Mouse (Mus musculus) neural tube, embryonic 15.5 days (tissue): ENCODE measurements around the gene Supt20. TPM values are rescaled to one million over a fixed set of nuclear protein-coding genes. Genes with fewer than 3 reads are reported as not detected.
"Not testable (repeated sequence)": the region's sequence is repeated elsewhere in the genome, so short reads cannot be mapped to it uniquely, and the experiment has no call there.

Experiments used
- ATAC-seq: fragments of 200-750 bp; cut with Nextera tagmentation; 2 replicates; pipeline ENCODE4 v1.8.0; 2017; ENCODE audit warnings: mild to moderate bottlenecking, moderate TSS enrichment, moderate library complexity; ENCODE audit not compliant: low FRiP score
- H3K27ac ChIP-seq: fragments of 300-500 bp; sonication (generic); replicated peaks from 2 replicates; pipeline ENCODE4 v1.5.1; 2015; ENCODE audit warnings: mild to moderate bottlenecking, inconsistent platforms
- H3K27me3 ChIP-seq: fragments of 300-500 bp; sonication (generic); replicated peaks from 2 replicates; pipeline ENCODE4 v1.6.1; 2015; ENCODE audit warnings: inconsistent platforms
- H3K36me3 ChIP-seq: fragments of 300-500 bp; sonication (generic); 2 replicates; pipeline ENCODE4 v1.6.1; 2015; ENCODE audit warnings: inconsistent platforms
- H3K4me1 ChIP-seq: fragments of 300-500 bp; sonication (generic); 2 replicates; pipeline ENCODE4 v1.6.1; 2015; ENCODE audit warnings: inconsistent platforms
- H3K4me2 ChIP-seq: fragments of 300-500 bp; sonication (generic); 2 replicates; pipeline ENCODE4 v1.6.1; 2015; ENCODE audit warnings: inconsistent platforms, mild to moderate bottlenecking, moderate library complexity
- H3K4me3 ChIP-seq: fragments of 300-500 bp; sonication (generic); replicated peaks from 2 replicates; pipeline ENCODE4 v1.5.1; 2015; ENCODE audit warnings: mild to moderate bottlenecking, inconsistent platforms
- H3K9ac ChIP-seq: fragments of 300-500 bp; sonication (generic); replicated peaks from 2 replicates; pipeline ENCODE4 v1.6.1; 2015; ENCODE audit warnings: mild to moderate bottlenecking, inconsistent platforms
- H3K9me3 ChIP-seq: fragments of 300-500 bp; sonication (generic); replicated peaks from 2 replicates; pipeline ENCODE4 v1.6.1; 2016; ENCODE audit warnings: inconsistent platforms
- WGBS: fragments of 180-500 bp; shearing (Covaris S2); methylation state at CpG from one replicate; pipeline ENCODE4 v1.1.7; 2015; ENCODE audit warnings: mixed read lengths; 5-methylcytosine and 5-hydroxymethylcytosine counted together
- polyA plus RNA-seq: library from polyadenylated mRNA; unstranded; fragments of >200 nt; fragmentation: Nextera tagmentation; extraction: Ambion mirVana; gene quantifications from 2 replicates; pipeline ENCODE4 v1.2.1, GENCODE M21; 2015

Gene Supt20
- polyA plus RNA-seq, 1 experiment from 2014 or later, result 80.7 TPM

- Histone ChIP-seq H3K36me3 (no peaks in the 10 kb centered on the region), H3K27ac (no peak overlapping the region), H3K4me1 (no peaks in the 10 kb centered on the region; the same call in 1 of the 2 replicates), H3K4me3 (no peak overlapping the region), H3K27me3 (no peaks in the 10 kb centered on the region), H3K4me2 (no peak overlapping the region), H3K9ac (no peak overlapping the region), H3K9me3 (no peaks in the 10 kb centered on the region)
- 81% methylated on average over 3 of the region's 3 CpGs for WGBS
- no peak for ATAC-seq
These were observed 20.5 kb upstream of the Supt20 start for GRCm38 (mm10) chr3:54672111-54672510.

DNA sequence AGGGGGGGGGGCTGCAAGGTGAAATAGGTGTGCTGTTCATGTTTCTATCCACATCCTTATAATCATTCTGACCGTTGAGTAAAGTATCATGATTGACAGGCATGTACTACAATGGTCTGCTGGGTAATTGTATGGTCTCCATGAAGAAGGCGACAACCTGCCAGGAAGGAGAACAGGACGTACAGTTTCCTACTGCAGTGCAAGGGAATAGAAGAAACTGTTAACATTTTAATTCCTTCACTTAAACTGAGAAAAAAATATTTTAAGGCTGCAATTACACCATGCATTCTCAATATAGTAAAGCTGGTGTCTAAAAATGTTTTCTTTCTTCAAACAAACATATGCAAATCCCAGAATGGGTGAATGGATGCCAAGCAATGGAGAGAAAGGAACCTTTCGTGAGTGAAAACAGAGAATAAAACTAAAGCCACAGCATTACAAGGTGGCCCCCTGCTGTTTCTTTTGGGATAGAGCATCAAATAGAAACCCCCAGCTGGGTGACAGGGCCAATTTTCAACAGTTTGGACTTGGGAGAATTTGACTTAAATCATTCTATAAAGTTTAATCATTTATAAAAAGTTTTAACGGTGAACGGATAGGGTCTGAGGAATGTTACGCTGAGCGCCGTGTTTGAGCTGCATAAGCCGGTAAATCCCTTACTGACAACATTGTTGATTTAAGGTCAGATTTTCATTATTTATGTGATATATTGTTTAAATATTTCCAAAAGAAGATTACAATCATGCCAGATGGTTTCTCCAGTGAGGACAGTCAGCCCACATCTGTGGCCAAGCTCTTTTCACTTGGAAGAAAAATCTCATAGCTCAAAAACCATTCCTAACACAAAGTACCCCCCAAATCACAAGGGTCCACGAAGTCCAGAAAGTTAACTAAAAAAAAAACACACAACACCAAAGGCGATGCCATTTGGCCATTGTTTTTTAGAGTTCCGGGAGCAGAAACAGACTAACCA lies 19.8 kb upstream of the Supt20 start:
- no peaks in the 10 kb centered on the region; the same call in 1 of the 2 replicates for H3K4me1 ChIP-seq
- H3K4me3 ChIP-seq, result no peak overlapping the region
- no peaks in the 10 kb centered on the region for H3K9me3 ChIP-seq
- no peak for ATAC-seq
- no peak overlapping the region for H3K4me2 ChIP-seq
- no peak overlapping the region for H3K27ac ChIP-seq
- no peaks in the 10 kb centered on the region for H3K27me3 ChIP-seq
- H3K9ac ChIP-seq, result no peak overlapping the region
- WGBS, result 66% methylated on average over 13 of the region's 13 CpGs
- H3K36me3 ChIP-seq, result no peaks in the 10 kb centered on the region

DNA sequence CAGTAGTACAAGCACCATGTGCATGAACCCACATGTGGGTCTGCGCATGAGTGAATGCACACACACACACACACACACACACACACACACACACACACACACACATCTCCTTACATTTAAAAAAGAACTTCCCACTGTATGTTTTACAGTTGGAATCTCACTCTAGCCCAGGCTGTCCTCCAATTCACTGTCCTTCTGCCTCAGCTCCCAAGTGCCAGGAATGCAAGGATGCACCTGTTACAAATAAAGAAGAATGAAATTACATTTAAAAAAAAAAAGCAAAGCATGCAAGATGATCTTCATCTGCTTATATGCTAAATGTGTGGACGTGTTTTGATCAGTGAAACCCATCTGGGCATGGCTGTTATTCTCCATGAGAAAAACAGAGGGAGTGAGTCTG lies 15.8 kb upstream of the Supt20 start:
- no peak for ATAC-seq
- Histone ChIP-seq H3K27me3 (no peaks in the 10 kb centered on the region), H3K36me3 (no peaks in the 10 kb centered on the region), H3K4me2 (no peak overlapping the region), H3K9me3 (no peaks in the 10 kb centered on the region), H3K9ac (no peak overlapping the region), H3K4me3 (no peak overlapping the region), H3K27ac (no peak overlapping the region), H3K4me1 (no peaks in the 10 kb centered on the region; the same call in 1 of the 2 replicates)
- 86% methylated on average over 2 of the region's 2 CpGs for WGBS

DNA sequence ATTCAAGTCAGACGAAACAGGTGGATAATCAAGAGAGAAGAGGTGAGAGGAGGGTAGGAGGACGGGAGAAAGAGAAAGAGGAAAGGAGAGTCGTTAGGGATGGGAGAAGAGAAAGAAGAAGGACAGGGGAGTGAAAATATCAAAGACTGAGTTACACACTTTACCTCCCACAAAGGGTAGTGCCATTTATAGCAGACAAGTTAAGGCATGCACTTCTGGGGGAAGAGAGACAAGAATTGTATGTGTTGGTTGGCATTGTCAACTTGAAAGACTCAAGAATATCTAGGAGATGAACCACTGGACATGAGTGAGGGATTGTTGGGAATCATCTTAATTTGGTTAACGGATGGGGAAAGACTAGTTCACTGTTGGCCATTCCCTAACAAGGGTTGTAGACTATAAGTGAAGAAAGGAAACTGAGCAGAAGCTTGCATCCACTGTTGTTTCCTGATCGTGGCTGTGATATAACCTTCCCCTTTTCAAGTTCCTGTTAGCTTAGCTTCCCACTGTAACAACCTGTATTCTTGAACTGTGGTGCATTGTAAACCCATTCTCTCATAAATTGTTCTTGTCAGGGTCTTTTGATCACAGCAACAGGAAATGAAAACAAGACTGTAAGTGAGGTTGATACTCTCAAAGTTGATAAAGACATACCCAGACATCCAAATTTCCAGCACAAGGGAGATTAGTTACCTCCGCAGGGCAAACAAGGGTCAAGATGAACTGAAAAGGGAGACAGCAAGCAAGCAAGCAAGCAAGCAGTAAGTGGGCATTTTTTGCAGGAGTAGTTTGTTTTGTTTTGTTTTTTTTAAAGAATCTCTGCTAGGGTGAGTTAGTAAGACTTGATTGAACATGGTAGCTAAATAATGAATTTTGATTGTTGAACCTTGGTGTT lies 11.1 kb upstream of the Supt20 start:
- Histone ChIP-seq H3K4me2 (no peak overlapping the region), H3K27ac (no peak overlapping the region), H3K9ac (no peak overlapping the region), H3K27me3 (no peaks in the 10 kb centered on the region), H3K36me3 (no peaks in the 10 kb centered on the region), H3K9me3 (no peaks in the 10 kb centered on the region), H3K4me3 (no peak overlapping the region), H3K4me1 (no peaks in the 10 kb centered on the region)
- no peak for ATAC-seq
- WGBS, result 74% methylated on average over 6 of the region's 6 CpGs

DNA sequence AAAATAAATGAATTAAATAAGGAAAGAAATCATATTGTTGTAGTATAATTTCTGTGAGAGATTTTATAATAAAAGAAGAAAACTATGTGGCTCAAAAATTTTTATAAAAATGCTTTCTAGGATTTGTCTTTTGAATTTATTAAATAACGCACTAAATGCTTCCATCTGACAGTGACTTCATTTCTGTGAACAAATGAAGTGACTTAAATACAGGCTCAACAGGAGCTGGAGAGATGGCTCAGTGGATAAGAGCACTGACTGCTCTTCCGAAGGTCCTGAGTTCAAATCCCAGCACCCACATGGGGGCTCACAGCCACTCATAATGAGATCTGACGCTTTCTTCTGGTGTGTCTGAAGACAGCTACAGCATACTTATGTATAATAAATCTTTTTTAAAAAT lies 7.4 kb upstream of the Supt20 start:
- Histone ChIP-seq H3K9me3 (no peaks in the 10 kb centered on the region), H3K36me3 (no peaks in the 10 kb centered on the region), H3K4me1 (no peaks in the 10 kb centered on the region), H3K27ac (no peak overlapping the region), H3K4me3 (no peak overlapping the region), H3K9ac (no peak overlapping the region), H3K4me2 (no peak overlapping the region), H3K27me3 (no peaks in the 10 kb centered on the region)
- no peak for ATAC-seq
- 91% methylated on average over 3 of the region's 3 CpGs for WGBS

DNA sequence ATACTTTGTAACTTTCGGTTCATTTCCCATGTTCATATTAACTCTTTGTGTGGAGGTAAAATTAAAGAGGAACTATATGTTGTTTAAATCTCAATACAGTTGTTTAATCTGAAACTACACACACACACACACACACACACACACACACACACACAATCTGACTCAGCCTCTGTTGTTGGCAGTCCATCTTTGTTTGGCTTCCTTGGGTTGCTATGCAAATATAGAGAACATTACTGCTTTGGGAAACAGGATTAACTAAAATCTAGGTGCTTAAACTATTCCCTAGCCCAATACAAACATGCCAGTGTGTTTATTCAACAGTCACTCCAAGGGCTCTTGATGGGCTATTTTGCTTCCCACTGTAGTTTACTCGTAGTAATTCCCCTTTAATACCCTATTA lies 5.4 kb upstream of the Supt20 start:
- Histone ChIP-seq H3K9me3 (no peaks in the 10 kb centered on the region), H3K4me3 (no peak overlapping the region), H3K36me3 (no peaks in the 10 kb centered on the region), H3K4me2 (no peak overlapping the region), H3K27ac (no peak overlapping the region), H3K4me1 (peaks cover 4% of the 10 kb centered on the region), H3K27me3 (no peaks in the 10 kb centered on the region; the same call in 1 of the 2 replicates), H3K9ac (no peak overlapping the region)
- WGBS, result 62% methylated on average over 2 of the region's 2 CpGs
- ATAC-seq, result no peak

DNA sequence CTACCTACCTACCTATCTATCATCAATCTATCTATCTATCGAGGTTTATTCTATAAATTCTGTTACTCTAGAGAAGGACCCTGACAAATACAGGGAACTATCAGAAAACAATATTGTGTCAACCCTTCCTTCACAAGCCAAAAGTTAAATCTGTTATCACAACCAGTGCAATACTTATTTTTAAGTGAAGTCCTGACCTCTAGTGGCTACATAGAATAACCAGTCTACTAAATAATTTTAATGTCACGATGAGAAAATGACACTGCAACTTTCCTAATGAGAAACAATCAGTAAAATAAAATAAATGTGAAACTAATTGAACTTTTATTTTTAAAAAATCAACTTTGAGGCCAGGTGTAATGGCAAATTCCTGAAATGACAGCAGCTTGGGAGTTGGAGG lies 3.5 kb upstream of the Supt20 start:
- Histone ChIP-seq H3K4me1 (peaks cover 5% of the 10 kb centered on the region), H3K27ac (no peak overlapping the region), H3K9ac (no peak overlapping the region), H3K36me3 (no peaks in the 10 kb centered on the region), H3K9me3 (no peaks in the 10 kb centered on the region), H3K4me3 (no peak overlapping the region), H3K4me2 (no peak overlapping the region), H3K27me3 (no peaks in the 10 kb centered on the region; the same call in 1 of the 2 replicates)
- no peak for ATAC-seq
- WGBS, result 60% methylated on average over 2 of the region's 2 CpGs

- peak overlapping the region; percentile 78 for H3K4me3 ChIP-seq
- peaks cover 10% of the 10 kb centered on the region for H3K4me1 ChIP-seq
- peak overlapping the region; percentile 65 for H3K9ac ChIP-seq
- ATAC-seq, result no peak; the same call in 1 of the 2 replicates
- WGBS, result under 1% methylated on average over 8 of the region's 8 CpGs
- peak overlapping the region; percentile 77 for H3K4me2 ChIP-seq
- H3K27me3 ChIP-seq, result no peaks in the 10 kb centered on the region; the same call in 1 of the 2 replicates
- peaks cover 18% of the 10 kb centered on the region for H3K36me3 ChIP-seq
- H3K9me3 ChIP-seq, result no peaks in the 10 kb centered on the region
- peak overlapping the region; percentile 82 for H3K27ac ChIP-seq
These were observed 429 bp downstream of the Supt20 start for GRCm38 (mm10) chr3:54693056-54693415.

- H3K9ac ChIP-seq, result no peak overlapping the region
- WGBS, result 90% methylated on average over 5 of the region's 5 CpGs
- H3K27ac ChIP-seq, result no peak overlapping the region
- peaks cover 44% of the 10 kb centered on the region for H3K36me3 ChIP-seq
- H3K27me3 ChIP-seq, result no peaks in the 10 kb centered on the region
- H3K9me3 ChIP-seq, result no peaks in the 10 kb centered on the region
- ATAC-seq, result no peak
- no peak overlapping the region for H3K4me3 ChIP-seq
- no peak overlapping the region for H3K4me2 ChIP-seq
- H3K4me1 ChIP-seq, result no peaks in the 10 kb centered on the region
These were observed 7.2 kb downstream of the Supt20 start for GRCm38 (mm10) chr3:54699759-54700301.

GRCm38 (mm10) chr3:54704106-54704505 lies 11.5 kb downstream of the Supt20 start:
- not testable (repeated sequence) for H3K4me3 ChIP-seq, ATAC-seq, H3K9me3 ChIP-seq, H3K4me2 ChIP-seq, H3K4me1 ChIP-seq, H3K9ac ChIP-seq, H3K27me3 ChIP-seq, H3K27ac ChIP-seq
- WGBS, result 97% methylated on average over 8 of the region's 8 CpGs
- peaks cover 60% of the 10 kb centered on the region for H3K36me3 ChIP-seq

- Histone ChIP-seq H3K27ac (no peak overlapping the region), H3K9me3 (no peaks in the 10 kb centered on the region), H3K9ac (no peak overlapping the region), H3K4me3 (no peak overlapping the region), H3K27me3 (no peaks in the 10 kb centered on the region), H3K36me3 (peaks cover 78% of the 10 kb centered on the region), H3K4me2 (no peak overlapping the region), H3K4me1 (no peaks in the 10 kb centered on the region)
- 89% methylated on average over 9 of the region's 9 CpGs for WGBS
- ATAC-seq, result no peak
These were observed 16.4 kb downstream of the Supt20 start for GRCm38 (mm10) chr3:54708972-54709371.
